Mouse (Mus musculus) testis, adult 2 months (tissue): ENCODE data around the gene Klhl26. TPM values are rescaled to one million over a fixed set of nuclear protein-coding genes. Genes with fewer than 3 reads are reported as not detected.
"Not testable (repeated sequence)": the region's sequence is repeated elsewhere in the genome, so short reads cannot be mapped to it uniquely, and the experiment has no call there.

Experiments
- H3K27ac ChIP-seq: fragments of 200-500 bp; 2 replicates; pipeline ENCODE4 v1.5.1; 2012; ENCODE audit warnings: low read depth, low read length; ENCODE audit not compliant: control insufficient read depth, insufficient read depth
- H3K27me3 ChIP-seq: fragments of 200-500 bp; 2 replicates; pipeline ENCODE4 v1.6.1; 2012; ENCODE audit warnings: mild to moderate bottlenecking, low read length, moderate library complexity; ENCODE audit not compliant: control insufficient read depth, insufficient read depth
- H3K36me3 ChIP-seq: fragments of 200-500 bp; 2 replicates; pipeline ENCODE4 v1.6.1; 2012; ENCODE audit warnings: mild to moderate bottlenecking, low read length; ENCODE audit not compliant: control insufficient read depth, insufficient read depth
- H3K4me1 ChIP-seq: fragments of 200-500 bp; 2 replicates; pipeline ENCODE4 v1.6.1; 2012; ENCODE audit warnings: low read length; ENCODE audit not compliant: control insufficient read depth, insufficient read depth
- H3K4me3 ChIP-seq: fragments of 200-500 bp; 2 replicates; pipeline ENCODE4 v1.5.1; 2012; ENCODE audit warnings: low read depth, mild to moderate bottlenecking, low read length, moderate library complexity, mixed read lengths; ENCODE audit not compliant: control insufficient read depth
- CTCF ChIP-seq: fragments of 200-500 bp; IDR thresholded peaks from 2 replicates; pipeline ENCODE4 v1.5.1; 2012; ENCODE audit warnings: low read depth, mild to moderate bottlenecking, inconsistent platforms, low read length, moderate library complexity; ENCODE audit not compliant: control insufficient read depth, insufficient read depth, insufficient replicate concordance
- POLR2A ChIP-seq: fragments of 200-500 bp; IDR thresholded peaks from 2 replicates; pipeline ENCODE4 v1.6.1; 2012; ENCODE audit warnings: low read depth, mild to moderate bottlenecking, inconsistent platforms, low read length, moderate library complexity; ENCODE audit not compliant: control insufficient read depth
- polyA plus RNA-seq: library from polyadenylated mRNA; depleted of rRNA; stranded (reverse); fragments of >200 nt; gene quantifications from 2 replicates; pipeline ENCODE4 v1.2.3, GENCODE M21; 2012

Gene Klhl26
- polyA plus RNA-seq, 1 experiment, result 3.6 TPM

GRCm38 (mm10) chr8:70512253-70512903, 35.6 kb upstream of the Klhl26 start:
- Histone ChIP-seq H3K27me3 (no peaks in the 10 kb centered on the region), H3K27ac (no peak overlapping the region), H3K36me3 (peaks cover 4% of the 10 kb centered on the region), H3K4me3 (peak overlapping the region; percentile 62), H3K4me1 (no peaks in the 10 kb centered on the region; the same call in 1 of the 2 replicates)
- TF ChIP-seq POLR2A, result no peak
- no peak for TF ChIP-seq CTCF

- no peaks in the 10 kb centered on the region for H3K27me3 ChIP-seq
- peak overlapping the region; percentile 62 for H3K4me3 ChIP-seq
- no peak for TF ChIP-seq CTCF
- no peak for TF ChIP-seq POLR2A
- H3K36me3 ChIP-seq, result peaks cover 4% of the 10 kb centered on the region
- no peak overlapping the region for H3K27ac ChIP-seq
- H3K4me1 ChIP-seq, result peaks cover 3% of the 10 kb centered on the region
Observed at GRCm38 (mm10) chr8:70511770-70512169, 35.0 kb upstream of the Klhl26 start.

GRCm38 (mm10) chr8:70511174-70511573, 34.4 kb upstream of the Klhl26 start:
- not testable (repeated sequence) for H3K36me3 ChIP-seq, H3K27me3 ChIP-seq, H3K4me1 ChIP-seq
- peak overlapping the region; percentile 99 for H3K27ac ChIP-seq
- peak overlapping the region; percentile 96 for H3K4me3 ChIP-seq

- Histone ChIP-seq H3K4me1 (peaks cover 13% of the 10 kb centered on the region), H3K36me3 (peaks cover 3% of the 10 kb centered on the region), H3K27me3 (no peaks in the 10 kb centered on the region), H3K4me3 (peak within 1 kb of the TSS; percentile 96), H3K27ac (peak within 1 kb of the TSS; percentile 99)
- TF ChIP-seq POLR2A (peak; percentile 92), CTCF (no peak)
Observed at GRCm38 (mm10) chr8:70510228-70510915, 33.6 kb upstream of the Klhl26 start, which contains the start of gene Uba52. TSS of gene Uba52 (minus strand) at chr8:70510801.

- Histone ChIP-seq H3K4me3 (peak overlapping the region; percentile 96), H3K27me3 (no peaks in the 10 kb centered on the region), H3K36me3 (peaks cover 3% of the 10 kb centered on the region), H3K4me1 (peaks cover 20% of the 10 kb centered on the region), H3K27ac (peak overlapping the region; percentile 99)
- TF ChIP-seq CTCF (no peak), POLR2A (no peak)
Observed at GRCm38 (mm10) chr8:70509281-70509952, 32.6 kb upstream of the Klhl26 start.

GRCm38 (mm10) chr8:70507027-70507393, 30.2 kb upstream of the Klhl26 start:
- Histone ChIP-seq H3K27ac (no peak overlapping the region; the same call in 1 of the 2 replicates), H3K27me3 (no peaks in the 10 kb centered on the region), H3K4me1 (peaks cover 40% of the 10 kb centered on the region), H3K36me3 (no peaks in the 10 kb centered on the region; the same call in 1 of the 2 replicates), H3K4me3 (peak overlapping the region; percentile 83)
- TF ChIP-seq POLR2A, result no peak
- TF ChIP-seq CTCF, result no peak

GRCm38 (mm10) chr8:70506328-70507026, 29.7 kb upstream of the Klhl26 start, which contains the start of gene Rex1bd:
TSS of gene Rex1bd (minus strand) at chr8:70506752.
- no peaks in the 10 kb centered on the region; the same call in 1 of the 2 replicates for H3K36me3 ChIP-seq
- peaks cover 45% of the 10 kb centered on the region for H3K4me1 ChIP-seq
- TF ChIP-seq POLR2A (peak; percentile 8; the same call in 1 of the 2 replicates), CTCF (peak; percentile 69; the same call in 1 of the 2 replicates)

More at GRCm38 (mm10) chr8:70506328-70507026, 29.7 kb upstream of the Klhl26 start, which contains the start of gene Rex1bd:
- Histone ChIP-seq H3K4me3 (peak within 1 kb of the TSS; percentile 83), H3K27ac (peak within 1 kb of the TSS; percentile 63), H3K27me3 (no peaks in the 10 kb centered on the region)
